Mouse (Mus musculus) midbrain, embryonic 16.5 days (tissue): Measurements from ENCODE around the gene Tgfa. TPM values are rescaled to one million over a fixed set of nuclear protein-coding genes. Genes with fewer than 3 reads are reported as not detected.

Source experiments
- ATAC-seq: fragments of 200-750 bp; cut with Nextera tagmentation; 2 replicates; pipeline ENCODE4 v1.8.0; 2017; ENCODE audit warnings: moderate TSS enrichment
- H3K27ac ChIP-seq: fragments of 300-500 bp; sonication (generic); 2 replicates; pipeline ENCODE4 v1.5.1; 2014; ENCODE audit warnings: mild to moderate bottlenecking, low read length, mixed read lengths
- H3K27me3 ChIP-seq: fragments of 300-500 bp; sonication (generic); 2 replicates; pipeline ENCODE4 v1.6.1; 2014; ENCODE audit warnings: low read depth, low read length, mixed read lengths; ENCODE audit not compliant: control insufficient read depth, insufficient read depth
- H3K36me3 ChIP-seq: fragments of 300-500 bp; sonication (generic); 2 replicates; pipeline ENCODE4 v1.6.1; 2014; ENCODE audit warnings: mild to moderate bottlenecking, low read length, moderate library complexity, mixed read lengths; ENCODE audit not compliant: control insufficient read depth, insufficient read depth
- H3K4me1 ChIP-seq: fragments of 300-500 bp; sonication (generic); 2 replicates; pipeline ENCODE4 v1.6.1; 2014; ENCODE audit warnings: mild to moderate bottlenecking, low read length, mixed read lengths; ENCODE audit not compliant: control insufficient read depth, insufficient read depth
- H3K4me2 ChIP-seq: fragments of 300-500 bp; sonication (generic); 2 replicates; pipeline ENCODE4 v1.6.1; 2014; ENCODE audit warnings: mild to moderate bottlenecking, low read length, mixed read lengths
- H3K4me3 ChIP-seq: fragments of 300-500 bp; sonication (generic); 2 replicates; pipeline ENCODE4 v1.5.1; 2014; ENCODE audit warnings: low read depth, mild to moderate bottlenecking, low read length, moderate library complexity, mixed read lengths
- H3K9ac ChIP-seq: fragments of 300-500 bp; sonication (generic); 2 replicates; pipeline ENCODE4 v1.6.1; 2014; ENCODE audit warnings: low read depth, low read length, mixed read lengths
- H3K9me3 ChIP-seq: fragments of 300-500 bp; sonication (generic); replicated peaks from 2 replicates; pipeline ENCODE4 v1.6.1; 2014; ENCODE audit warnings: mild to moderate bottlenecking, low read length, mixed read lengths; ENCODE audit not compliant: control insufficient read depth, poor library complexity, severe bottlenecking
- WGBS: fragments of 180-500 bp; shearing (Covaris S2); extraction: QIAGEN DNeasy Blood & Tissue Kit; methylation state at CpG from one replicate; pipeline ENCODE4 v1.1.7; 2014; 5-methylcytosine and 5-hydroxymethylcytosine counted together
- polyA plus RNA-seq: library from polyadenylated mRNA; unstranded; fragments of >200 nt; fragmentation: Nextera tagmentation; extraction: Ambion mirVana; gene quantifications from 2 replicates; pipeline ENCODE4 v1.2.1, GENCODE M21; 2015

Gene Tgfa
- polyA plus RNA-seq, 1 experiment from 2014 or later: 14.7 TPM

- Histone ChIP-seq H3K4me1 (no peaks in the 10 kb centered on the region), H3K4me2 (no peak overlapping the region), H3K36me3 (no peaks in the 10 kb centered on the region), H3K9me3 (no peaks in the 10 kb centered on the region; the same call in 1 of the 2 replicates), H3K27ac (no peak overlapping the region), H3K27me3 (no peaks in the 10 kb centered on the region), H3K9ac (no peak overlapping the region), H3K4me3 (no peak overlapping the region)
- 47% methylated on average over 1 of the region's 1 CpGs for WGBS
- ATAC-seq: no peak
Measured at GRCm38 (mm10) chr6:86317066-86317465, 122.0 kb downstream of the Tgfa start.

GRCm38 (mm10) chr6:86318855-86319254 lies 123.8 kb downstream of the Tgfa start:
- 0 out of 2 replicates have a peak overlapping the region, but pooled peaks have one; percentile 14 for H3K9ac ChIP-seq
- H3K4me2 ChIP-seq: no peak overlapping the region
- no peak for ATAC-seq
- no peak overlapping the region for H3K27ac ChIP-seq
- no peaks in the 10 kb centered on the region for H3K4me1 ChIP-seq
- WGBS: 87% methylated on average over 4 of the region's 4 CpGs
- no peaks in the 10 kb centered on the region for H3K36me3 ChIP-seq
- H3K27me3 ChIP-seq: no peaks in the 10 kb centered on the region
- no peaks in the 10 kb centered on the region; the same call in 1 of the 2 replicates for H3K9me3 ChIP-seq
- H3K4me3 ChIP-seq: no peak overlapping the region

- H3K27ac ChIP-seq: no peak overlapping the region
- no peak overlapping the region for H3K9ac ChIP-seq
- H3K36me3 ChIP-seq: no peaks in the 10 kb centered on the region
- no peaks in the 10 kb centered on the region for H3K4me1 ChIP-seq
- no peaks in the 10 kb centered on the region for H3K27me3 ChIP-seq
- ATAC-seq: no peak
- H3K4me2 ChIP-seq: no peak overlapping the region
- H3K4me3 ChIP-seq: no peak overlapping the region
- no peaks in the 10 kb centered on the region; the same call in 1 of the 2 replicates for H3K9me3 ChIP-seq
- 86% methylated on average over 5 of the region's 5 CpGs for WGBS
Measured at GRCm38 (mm10) chr6:86322031-86322563, 127.1 kb downstream of the Tgfa start.

- Histone ChIP-seq H3K4me2 (no peak overlapping the region), H3K27me3 (no peaks in the 10 kb centered on the region), H3K9ac (no peak overlapping the region), H3K4me3 (no peak overlapping the region), H3K4me1 (no peaks in the 10 kb centered on the region), H3K9me3 (no peaks in the 10 kb centered on the region; the same call in 1 of the 2 replicates), H3K27ac (no peak overlapping the region), H3K36me3 (no peaks in the 10 kb centered on the region)
- ATAC-seq: no peak
- 88% methylated on average over 9 of the region's 9 CpGs for WGBS
Measured at GRCm38 (mm10) chr6:86322991-86323390, 128.0 kb downstream of the Tgfa start.

- WGBS: 72% methylated on average over 3 of the region's 3 CpGs
- Histone ChIP-seq H3K27ac (no peak overlapping the region), H3K4me3 (no peak overlapping the region), H3K9ac (no peak overlapping the region), H3K27me3 (no peaks in the 10 kb centered on the region), H3K9me3 (no peaks in the 10 kb centered on the region; the same call in 1 of the 2 replicates), H3K36me3 (no peaks in the 10 kb centered on the region), H3K4me1 (no peaks in the 10 kb centered on the region), H3K4me2 (no peak overlapping the region)
- no peak for ATAC-seq
Measured at GRCm38 (mm10) chr6:86324400-86324799, 129.4 kb downstream of the Tgfa start.

Other genes with a start within 250 kb of the Tgfa start
- 51.0 and 60.8 TPM in 2 replicates for gene Dusp11, start 233.6 kb upstream of the Tgfa start, polyA plus RNA-seq
- gene Figla, start 179.1 kb upstream of the Tgfa start, polyA plus RNA-seq: not detected in 2 replicates
- gene Add2, start 166.5 kb upstream of the Tgfa start, polyA plus RNA-seq: 166 and 197 TPM in 2 replicates
- gene Fam136a, start 170.4 kb downstream of the Tgfa start, polyA plus RNA-seq: 120 and 124 TPM in 2 replicates
- 280 and 327 TPM in 2 replicates for gene Snrpg, start 176.1 kb downstream of the Tgfa start, polyA plus RNA-seq
- gene Pcyox1, start 201.9 kb downstream of the Tgfa start, polyA plus RNA-seq: 93.6 and 100 TPM in 2 replicates
- gene Tia1, start 209.0 kb downstream of the Tgfa start, polyA plus RNA-seq: 313 and 356 TPM in 2 replicates
- gene Gm44790, start 231.4 kb downstream of the Tgfa start, polyA plus RNA-seq: 0.47 TPM in 1 of 2 replicates, not detected in the other
- 24.1 and 25.6 TPM in 2 replicates for gene C87436, start 243.2 kb downstream of the Tgfa start, polyA plus RNA-seq